Mouse (Mus musculus): ENCODE measurements at regions not wholly inside any gene's neighbourhood (a gene's known extent, or its start where the extent isn't known, plus 50 kb on each side); places are given as distances from the start of the nearest gene placed in this dataset.

GRCm38 (mm10) chr5:26707661-26708060 is 109.3 kb upstream of the Dpp6 start:
- no peaks in the 10 kb centered on the region for H3K9me3 ChIP-seq (replicated peaks; ENCODE audit: insufficient read depth, low read length)
- H3K27me3 ChIP-seq (ENCODE audit: control insufficient read depth in 1 of 2, insufficient read depth in 2 of 2, low read length in 2 of 2) = no peaks in the 10 kb centered on the region
- H3K4me3 ChIP-seq (ENCODE audit: control insufficient read depth in 1 of 2, insufficient read depth in 1 of 2, low read depth in 2 of 2, low read length in 2 of 2) = no peak overlapping the region
- H3K36me3 ChIP-seq (ENCODE audit: control insufficient read depth in 1 of 2, insufficient read depth in 2 of 2, low read length in 2 of 2) = no peaks in the 10 kb centered on the region
- TF ChIP-seq GATA1 (IDR thresholded peaks at IDR 0.05; ENCODE audit: low read depth, low read length) (no peak), JUND (IDR thresholded peaks at IDR 0.05; ENCODE audit: low read depth, low read length) (no peak), CHD1 (IDR thresholded peaks at IDR 0.05; ENCODE audit: low read depth, low read length) (no peak), E2F4 (IDR thresholded peaks at IDR 0.05; ENCODE audit: borderline replicate concordance, low read depth, low read length) (no peak), ETS1 (IDR thresholded peaks at IDR 0.05; ENCODE audit: low read depth, low read length) (no peak), TBP (IDR thresholded peaks at IDR 0.05; ENCODE audit: low read depth, low read length) (no peak), CTCF (IDR thresholded peaks at IDR 0.05 in 2 of 3, conservative IDR thresholded peaks at IDR 0.05 in 1 of 3; ENCODE audit: control insufficient read depth in 1 of 3, insufficient read depth in 1 of 3, low read depth in 2 of 3, low read length in 3 of 3, poor library complexity in 1 of 3, severe bottlenecking in 1 of 3) (no peak), MYC (IDR thresholded peaks at IDR 0.05; ENCODE audit: low read depth, low read length) (no peak), RCOR1 (IDR thresholded peaks at IDR 0.05; ENCODE audit: low read depth, low read length) (no peak), MXI1 (IDR thresholded peaks at IDR 0.05; ENCODE audit: low read depth, low read length) (no peak), MEF2A (IDR thresholded peaks at IDR 0.05; ENCODE audit: extremely low read depth, insufficient replicate concordance, low read depth, low read length, poor library complexity, severe bottlenecking) (no peak), MAFK (IDR thresholded peaks at IDR 0.05; ENCODE audit: borderline replicate concordance, low read depth, low read length) (no peak), ZC3H11A (IDR thresholded peaks at IDR 0.05; ENCODE audit: low read depth, low read length) (no peak), CHD2 (IDR thresholded peaks at IDR 0.05; ENCODE audit: low read length) (no peak), USF1 (IDR thresholded peaks at IDR 0.05; ENCODE audit: low read depth, low read length) (no peak), BHLHE40 (IDR thresholded peaks at IDR 0.05; ENCODE audit: borderline replicate concordance, low read depth, low read length) (no peak), ZKSCAN1 (IDR thresholded peaks at IDR 0.05; ENCODE audit: low read depth, low read length) (no peak)
- H3K79me2 ChIP-seq (ENCODE audit: control insufficient read depth, insufficient read depth, low read length, poor library complexity) = no peaks in the 10 kb centered on the region
- H3K9ac ChIP-seq (ENCODE audit: control insufficient read depth, low read depth, low read length, poor library complexity, severe bottlenecking) = no peak overlapping the region
- no peak for DNase-seq (ENCODE audit: low read depth, low spot score)
- H3K4me1 ChIP-seq (ENCODE audit: control insufficient read depth in 1 of 2, insufficient read depth in 2 of 2, low read length in 2 of 2) = no peaks in the 10 kb centered on the region
- no peak overlapping the region for H3K27ac ChIP-seq (ENCODE audit: control insufficient read depth, low read depth, low read length)

DNA sequence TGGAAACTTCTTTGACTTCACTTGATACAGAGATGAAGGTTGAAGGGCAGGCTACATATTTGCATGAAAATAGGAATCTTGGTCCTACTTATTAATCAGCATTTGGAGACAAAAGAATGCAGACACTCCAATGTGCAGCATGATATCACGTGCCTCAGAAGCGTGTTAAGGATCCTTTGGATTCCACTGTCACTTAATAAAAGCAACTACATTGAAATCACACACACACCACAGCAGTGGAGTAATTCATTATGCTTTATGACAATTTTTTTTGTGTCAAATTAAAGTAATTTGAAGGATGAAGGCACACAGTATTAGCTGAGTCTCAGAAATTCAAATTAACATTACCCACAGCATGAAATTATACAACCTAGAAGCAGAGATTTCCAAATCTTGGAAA is 92.5 kb upstream of the Dpp6 start:
- no peak overlapping the region for H3K27ac ChIP-seq (ENCODE audit: control insufficient read depth, low read depth, low read length)
- H3K79me2 ChIP-seq (ENCODE audit: control insufficient read depth, insufficient read depth, low read length, poor library complexity) = no peaks in the 10 kb centered on the region
- no peak overlapping the region for H3K4me3 ChIP-seq (ENCODE audit: control insufficient read depth in 1 of 2, insufficient read depth in 1 of 2, low read depth in 2 of 2, low read length in 2 of 2)
- DNase-seq (ENCODE audit: low read depth, low spot score) = no peak
- H3K9me3 ChIP-seq (replicated peaks; ENCODE audit: insufficient read depth, low read length) = no peaks in the 10 kb centered on the region
- H3K27me3 ChIP-seq (ENCODE audit: control insufficient read depth in 1 of 2, insufficient read depth in 2 of 2, low read length in 2 of 2) = no peaks in the 10 kb centered on the region
- H3K4me1 ChIP-seq (ENCODE audit: control insufficient read depth in 1 of 2, insufficient read depth in 2 of 2, low read length in 2 of 2) = no peaks in the 10 kb centered on the region
- H3K9ac ChIP-seq (ENCODE audit: control insufficient read depth, low read depth, low read length, poor library complexity, severe bottlenecking) = no peak overlapping the region
- H3K36me3 ChIP-seq (ENCODE audit: control insufficient read depth in 1 of 2, insufficient read depth in 2 of 2, low read length in 2 of 2) = no peaks in the 10 kb centered on the region
- TF ChIP-seq GATA1 (IDR thresholded peaks at IDR 0.05; ENCODE audit: low read depth, low read length) (no peak), MEF2A (IDR thresholded peaks at IDR 0.05; ENCODE audit: extremely low read depth, insufficient replicate concordance, low read depth, low read length, poor library complexity, severe bottlenecking) (no peak), BHLHE40 (IDR thresholded peaks at IDR 0.05; ENCODE audit: borderline replicate concordance, low read depth, low read length) (no peak), ZKSCAN1 (IDR thresholded peaks at IDR 0.05; ENCODE audit: low read depth, low read length) (no peak), E2F4 (IDR thresholded peaks at IDR 0.05; ENCODE audit: borderline replicate concordance, low read depth, low read length) (no peak), POLR2A (IDR thresholded peaks at IDR 0.05; ENCODE audit: control insufficient read depth in 1 of 2, insufficient read depth in 1 of 2, low read depth in 1 of 2, low read length in 2 of 2, poor library complexity in 1 of 2) (no peak)
